Mouse (Mus musculus): Measurements from ENCODE around the gene F12.

DNA sequence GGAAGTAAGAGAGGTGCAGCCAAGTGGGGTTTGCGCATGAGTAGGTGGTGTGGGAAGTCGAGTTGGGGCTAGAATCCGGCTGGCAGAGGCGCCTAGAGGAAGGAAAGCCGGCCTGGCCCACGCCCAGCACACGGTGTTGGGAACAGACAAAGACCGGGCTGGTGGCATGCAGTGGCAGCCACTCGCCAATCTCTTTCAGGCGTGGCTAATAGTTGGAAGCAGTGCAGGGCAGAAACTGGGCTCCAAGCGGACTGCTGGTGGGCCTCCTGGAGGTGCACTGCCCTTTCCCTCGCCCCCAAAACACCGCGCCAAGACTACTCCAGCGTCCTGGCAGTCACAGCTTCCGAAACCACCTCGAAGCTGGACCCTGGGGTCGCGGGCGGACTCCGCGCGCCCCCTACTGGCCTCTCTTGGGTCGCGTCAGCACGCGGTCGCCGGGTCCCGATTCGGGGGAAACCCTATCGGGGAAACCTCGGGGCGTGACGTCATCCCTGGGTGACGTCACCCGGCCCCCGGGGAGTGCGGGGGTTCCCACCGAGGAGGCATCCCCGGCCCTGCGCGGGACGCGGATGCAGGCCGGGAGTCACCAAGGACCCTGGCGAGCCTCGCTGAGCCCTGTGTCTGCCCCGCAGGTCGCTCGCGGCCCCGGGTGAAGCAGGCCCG, 44.7 kb upstream of the F12 start:
- TF ChIP-seq POLR2A (IDR thresholded peaks at IDR 0.05; ENCODE audit: low read depth, low read length) (no peak), CTCF (IDR thresholded peaks at IDR 0.05; ENCODE audit: extremely low read depth, insufficient read depth, insufficient read length, insufficient replicate concordance) (peak; percentile 93)

All from spleen, adult 2 months (tissue).